In the genomic region with DNA sequence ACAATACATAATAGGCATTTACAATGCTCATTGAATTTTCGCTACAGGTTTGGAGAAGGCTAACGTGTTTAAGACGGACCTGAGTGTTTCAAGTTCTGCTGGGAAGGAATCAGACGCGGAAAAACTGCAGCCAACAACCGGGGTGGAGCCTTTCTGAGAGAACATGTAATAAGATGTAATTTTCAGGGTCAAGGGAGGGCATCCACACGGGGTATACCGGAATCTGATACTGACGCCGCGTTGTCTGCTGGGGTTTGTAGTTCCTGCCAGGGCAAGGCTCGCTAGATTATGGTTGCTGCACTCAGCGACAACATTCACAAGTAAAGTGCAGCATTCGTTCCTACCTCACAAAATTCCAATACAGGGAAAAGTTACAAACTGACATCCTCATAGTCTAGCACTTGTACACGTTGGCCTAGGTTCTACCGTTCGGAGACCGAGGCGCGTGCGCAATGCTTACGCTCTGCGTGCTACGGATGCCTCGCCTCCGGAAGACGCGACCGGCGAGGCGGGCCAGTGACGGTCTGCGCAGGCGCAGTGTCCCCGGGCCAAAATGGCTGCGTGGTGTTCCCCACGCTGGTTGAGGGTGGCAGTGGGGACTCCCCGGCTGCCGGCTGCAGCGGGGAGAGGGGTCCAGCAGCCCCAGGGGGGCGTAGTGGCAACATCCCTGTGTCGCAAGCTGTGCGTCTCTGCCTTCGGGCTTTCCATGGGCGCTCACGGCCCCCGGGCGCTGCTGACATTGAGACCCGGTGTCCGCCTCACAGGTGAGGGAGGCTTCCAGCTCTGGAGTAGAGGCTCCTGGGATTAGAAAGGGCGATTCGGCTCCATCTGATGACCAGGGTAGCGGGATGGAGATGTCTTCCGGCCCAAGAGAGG, we compare ENCODE assay signal across 8 mouse cellular contexts. TPM values are rescaled to one million over a fixed set of nuclear protein-coding genes. Genes with fewer than 3 reads are reported as not detected.
DNase-seq lines count a peak whose midpoint lies in the region; ATAC-seq lines count a peak whose summit lies in the region.

No protein-coding gene starts in this region.

- H3K9me3 ChIP-seq in hindbrain, embryonic 11.5 days (ENCODE audit: control insufficient read depth, low read length) = no peaks in the 10 kb centered on the region

- peak overlapping the region; percentile 83 for H3K4me2 ChIP-seq in hindbrain, embryonic 11.5 days (replicated peaks; ENCODE audit: low read depth, low read length)

- peak overlapping the region; percentile 2; the same call in 1 of the 2 replicates for H3K27ac ChIP-seq in hindbrain, embryonic 11.5 days (ENCODE audit: low read depth, low read length)

- DNase-seq in Muller cell, postnatal 12 days (ENCODE audit: inconsistent ontology term) = peak; percentile 94
- DNase-seq in cerebellum, adult 9-11 months = peak; percentile 96
- peak; percentile 87 to 98 for DNase-seq in frontal cortex, adult 2 months (ENCODE audit: extremely low spot score in 1 of 2, low spot score in 1 of 2)
- peak; percentile 98 for DNase-seq in hindbrain, embryonic 11.5 days (ENCODE audit: low spot score)
- peak; percentile 98 for DNase-seq in layer of hippocampus, postnatal 10 days (ENCODE audit: low spot score in 2 of 2)
- DNase-seq in lung, postnatal 10 days = peak; percentile 97
- DNase-seq in ovary, postnatal 36 days (ENCODE audit: low spot score) = peak; percentile 96
- DNase-seq in thymus, postnatal 25 days = peak; percentile 97

- H3K36me3 ChIP-seq in hindbrain, embryonic 11.5 days (ENCODE audit: control insufficient read depth, insufficient read depth, low read length) = no peaks in the 10 kb centered on the region

- ATAC-seq in hindbrain, embryonic 11.5 days (ENCODE audit: low FRiP score) = peak; percentile 82

- peak overlapping the region; percentile 87 for H3K9ac ChIP-seq in hindbrain, embryonic 11.5 days (ENCODE audit: low read depth, low read length)

- peak overlapping the region; percentile 88 for H3K4me3 ChIP-seq in hindbrain, embryonic 11.5 days (ENCODE audit: low read depth, low read length)

- H3K27me3 ChIP-seq in hindbrain, embryonic 11.5 days (ENCODE audit: control insufficient read depth, insufficient read depth, low read length) = no peaks in the 10 kb centered on the region

- WGBS in hindbrain, embryonic 11.5 days = under 1% methylated on average over 54 of the region's 54 CpGs

- peaks cover 4% of the 10 kb centered on the region; the same call in 1 of the 2 replicates for H3K4me1 ChIP-seq in hindbrain, embryonic 11.5 days (replicated peaks; ENCODE audit: control insufficient read depth, insufficient read depth, low read length)

RNA-seq across cellular contexts. Expression of gene Coro7, which starts 4.2 kb away (rescaled TPM):
- polyA plus RNA-seq in frontal cortex, adult 2 months (2012; rRNA removed) = 100 and 112 TPM in 2 replicates
- 14.4 and 15.0 TPM in 2 replicates for polyA plus RNA-seq in hindbrain, embryonic 11.5 days (2014; fragmentation: Nextera tagmentation; extraction: Ambion mirVana)
- 100 to 1,000 TPM in 1 of 2 experiments, 10 to 100 TPM in 1; 93.5 to 116 TPM for total RNA-seq in layer of hippocampus, postnatal 10 days (2021)

RNA-seq across cellular contexts. Expression of gene Nmral1, which starts 35.3 kb away (rescaled TPM):
- 18.5 and 22.1 TPM in 2 replicates for polyA plus RNA-seq in frontal cortex, adult 2 months (2012; rRNA removed)
- polyA plus RNA-seq in hindbrain, embryonic 11.5 days (2014; fragmentation: Nextera tagmentation; extraction: Ambion mirVana) = 147 and 162 TPM in 2 replicates
- 10 to 100 TPM; 12.8 to 15.0 TPM for total RNA-seq in layer of hippocampus, postnatal 10 days (2021)

RNA-seq across cellular contexts. Expression of gene Hmox2, which starts 42.3 kb away (rescaled TPM):
- polyA plus RNA-seq in frontal cortex, adult 2 months (2012; rRNA removed) = 95.8 and 101 TPM in 2 replicates
- 91.3 and 96.4 TPM in 2 replicates for polyA plus RNA-seq in hindbrain, embryonic 11.5 days (2014; fragmentation: Nextera tagmentation; extraction: Ambion mirVana)
- total RNA-seq in layer of hippocampus, postnatal 10 days (2021) = 10 to 100 TPM; 74.1 to 74.5 TPM

RNA-seq across cellular contexts. Expression of gene Dnaja3, which starts 44.0 kb away (rescaled TPM):
- 51.2 and 51.9 TPM in 2 replicates for polyA plus RNA-seq in frontal cortex, adult 2 months (2012; rRNA removed)
- polyA plus RNA-seq in hindbrain, embryonic 11.5 days (2014; fragmentation: Nextera tagmentation; extraction: Ambion mirVana) = 49.1 and 54.0 TPM in 2 replicates
- 10 to 100 TPM; 52.7 to 55.1 TPM for total RNA-seq in layer of hippocampus, postnatal 10 days (2021)

RNA-seq across cellular contexts. Expression of gene Vasn, which starts 44.1 kb away (rescaled TPM):
- 5.9 and 6.9 TPM in 2 replicates for polyA plus RNA-seq in frontal cortex, adult 2 months (2012; rRNA removed)
- 7.9 and 9.4 TPM in 2 replicates for polyA plus RNA-seq in hindbrain, embryonic 11.5 days (2014; fragmentation: Nextera tagmentation; extraction: Ambion mirVana)
- 1 to 10 TPM; 5.1 to 5.7 TPM for total RNA-seq in layer of hippocampus, postnatal 10 days (2021)

Comparison
In these comparisons a context has a peak if more than half of its experiments do, and no peak if none do; other contexts are left out.
1. Peak in every context shown above with its lines: DNase-seq, ATAC-seq, H3K4me3 ChIP-seq and H3K27ac ChIP-seq.